Mouse (Mus musculus) MEL (cell line): ENCODE results near the gene Gm29797. TPM values are rescaled to one million over a fixed set of nuclear protein-coding genes. Genes with fewer than 3 reads are reported as not detected.

Source experiments
- DNase-seq: peaks from one replicate; pipeline ENCODE4 v3.0.0; 2011; ENCODE audit warnings: low read depth, low spot score
- H3K27ac ChIP-seq: 2 replicates; pipeline ENCODE4 v1.5.1; 2012; ENCODE audit warnings: low read depth, mild to moderate bottlenecking, control low read depth, low read length, moderate library complexity; ENCODE audit not compliant: control insufficient read depth
- H3K27me3 ChIP-seq, 2 experiments: fragments of 150-350 bp in 1 of 2; sonication (generic) in 1 of 2; 2 replicates each; pipeline ENCODE4 v1.6.1; 2012; ENCODE audit warnings: low read length in 2 of 2, mild to moderate bottlenecking in 2 of 2, improper control_type of control experiment in 1 of 2, moderate library complexity in 1 of 2; ENCODE audit not compliant: insufficient read depth in 2 of 2, control insufficient read depth in 1 of 2
- H3K36me3 ChIP-seq, 2 experiments: 2 replicates each; pipeline ENCODE4 v1.6.1; 2012 to 2014; ENCODE audit warnings: low read length in 2 of 2, improper control_type of control experiment in 1 of 2, inconsistent platforms in 1 of 2, mild to moderate bottlenecking in 1 of 2; ENCODE audit not compliant: insufficient read depth in 2 of 2, control insufficient read depth in 1 of 2
- H3K4me1 ChIP-seq, 2 experiments: fragments of 150-350 bp in 1 of 2; sonication (generic) in 1 of 2; 2 replicates each; pipeline ENCODE4 v1.6.1; 2012; ENCODE audit warnings: low read length in 2 of 2, improper control_type of control experiment in 1 of 2, mild to moderate bottlenecking in 1 of 2; ENCODE audit not compliant: insufficient read depth in 2 of 2, control insufficient read depth in 1 of 2
- H3K4me3 ChIP-seq, 2 experiments: fragments of 150-350 bp in 1 of 2; sonication (generic) in 1 of 2; 2 replicates each; pipeline ENCODE4 v1.5.1; 2012; ENCODE audit warnings: low read depth in 2 of 2, low read length in 2 of 2, mild to moderate bottlenecking in 2 of 2, moderate library complexity in 2 of 2, control low read depth in 1 of 2, improper control_type of control experiment in 1 of 2; ENCODE audit not compliant: control insufficient read depth in 1 of 2, insufficient read depth in 1 of 2
- H3K79me2 ChIP-seq: 2 replicates; pipeline ENCODE4 v1.6.1; 2012; ENCODE audit warnings: mild to moderate bottlenecking, low read length, moderate library complexity; ENCODE audit not compliant: control insufficient read depth, poor library complexity, insufficient read depth
- H3K9ac ChIP-seq: 2 replicates; pipeline ENCODE4 v1.6.1; 2012; ENCODE audit warnings: low read depth, mild to moderate bottlenecking, control low read depth, low read length, moderate library complexity; ENCODE audit not compliant: control insufficient read depth, poor library complexity, severe bottlenecking
- H3K9me3 ChIP-seq: fragments of 150-350 bp; sonication (generic); replicated peaks from 2 replicates; pipeline ENCODE4 v1.6.1; 2012; ENCODE audit warnings: mild to moderate bottlenecking, low read length, improper control_type of control experiment, moderate library complexity; ENCODE audit not compliant: insufficient read depth
- BHLHE40 ChIP-seq: IDR thresholded peaks from 2 replicates; pipeline ENCODE4 v1.6.1; 2012; ENCODE audit warnings: low read depth, mild to moderate bottlenecking, inconsistent platforms, low read length, improper control_type of control experiment, borderline replicate concordance
- CHD1 ChIP-seq: IDR thresholded peaks from 2 replicates; pipeline ENCODE4 v1.6.1; 2012; ENCODE audit warnings: low read depth, mild to moderate bottlenecking, inconsistent platforms, low read length, improper control_type of control experiment
- CHD2 ChIP-seq: IDR thresholded peaks from 2 replicates; pipeline ENCODE4 v1.6.1; 2011; ENCODE audit warnings: low read length, improper control_type of control experiment
- CTCF ChIP-seq, 3 experiments: IDR thresholded peaks in 2 of 3; conservative IDR thresholded peaks in 1 of 3; 2 replicates each; pipeline ENCODE4 v1.5.1; 2011 to 2012; ENCODE audit warnings: low read length in 3 of 3, low read depth in 2 of 3, mild to moderate bottlenecking in 2 of 3, improper control_type of control experiment in 1 of 3, inconsistent platforms in 1 of 3, mixed read lengths in 1 of 3, moderate library complexity in 1 of 3; ENCODE audit not compliant: control insufficient read depth in 1 of 3, insufficient read depth in 1 of 3, poor library complexity in 1 of 3, severe bottlenecking in 1 of 3
- E2F4 ChIP-seq: IDR thresholded peaks from 2 replicates; pipeline ENCODE4 v1.6.1; 2011; ENCODE audit warnings: low read depth, low read length, improper control_type of control experiment, borderline replicate concordance
- ELF1 ChIP-seq: IDR thresholded peaks from 2 replicates; pipeline ENCODE4 v1.6.1; 2014; ENCODE audit warnings: low read depth, mild to moderate bottlenecking, inconsistent platforms, low read length, improper control_type of control experiment, moderate library complexity
- EP300 ChIP-seq, 2 experiments: IDR thresholded peaks; 2 replicates each; pipeline ENCODE4 v1.6.1; 2011; ENCODE audit warnings: improper control_type of control experiment in 2 of 2, low read length in 2 of 2, low read depth in 1 of 2, mild to moderate bottlenecking in 1 of 2
- ETS1 ChIP-seq: IDR thresholded peaks from 2 replicates; pipeline ENCODE4 v1.6.1; 2012; ENCODE audit warnings: low read depth, mild to moderate bottlenecking, inconsistent platforms, low read length, improper control_type of control experiment, moderate library complexity
- GABPA ChIP-seq: IDR thresholded peaks from 2 replicates; pipeline ENCODE4 v1.6.1; 2012; ENCODE audit warnings: low read depth, mild to moderate bottlenecking, inconsistent platforms, low read length, improper control_type of control experiment, moderate library complexity
- GATA1 ChIP-seq: IDR thresholded peaks from 2 replicates; pipeline ENCODE4 v1.6.1; 2011; ENCODE audit warnings: low read depth, low read length, improper control_type of control experiment
- HCFC1 ChIP-seq: IDR thresholded peaks from 2 replicates; pipeline ENCODE4 v1.6.1; 2012; ENCODE audit warnings: low read depth, mild to moderate bottlenecking, inconsistent platforms, low read length, improper control_type of control experiment, moderate library complexity
- JUND ChIP-seq: IDR thresholded peaks from 2 replicates; pipeline ENCODE4 v1.6.1; 2011; ENCODE audit warnings: low read depth, mild to moderate bottlenecking, improper control_type of control experiment, low read length
- KAT2A ChIP-seq: conservative IDR thresholded peaks from 2 replicates; pipeline ENCODE4 v1.6.1; 2012; ENCODE audit warnings: low read depth, low read length, improper control_type of control experiment, inconsistent platforms
- MAFK ChIP-seq: IDR thresholded peaks from 2 replicates; pipeline ENCODE4 v1.6.1; 2011; ENCODE audit warnings: low read depth, mild to moderate bottlenecking, low read length, improper control_type of control experiment, borderline replicate concordance
- MAX ChIP-seq: IDR thresholded peaks from 2 replicates; pipeline ENCODE4 v1.6.1; 2011; ENCODE audit warnings: low read length, improper control_type of control experiment
- MAZ ChIP-seq: IDR thresholded peaks from 2 replicates; pipeline ENCODE4 v1.6.1; 2012; ENCODE audit warnings: low read depth, mild to moderate bottlenecking, inconsistent platforms, low read length, improper control_type of control experiment
- MEF2A ChIP-seq: IDR thresholded peaks from 2 replicates; pipeline ENCODE4 v1.6.1; 2014; ENCODE audit warnings: low read depth, mild to moderate bottlenecking, inconsistent platforms, low read length, improper control_type of control experiment; ENCODE audit not compliant: poor library complexity, insufficient replicate concordance, severe bottlenecking; ENCODE audit errors: extremely low read depth
- MXI1 ChIP-seq: IDR thresholded peaks from 2 replicates; pipeline ENCODE4 v1.6.1; 2011; ENCODE audit warnings: mild to moderate bottlenecking, low read depth, low read length, improper control_type of control experiment
- MYB ChIP-seq: IDR thresholded peaks from 2 replicates; pipeline ENCODE4 v1.6.1; 2011; ENCODE audit warnings: mild to moderate bottlenecking, low read depth, low read length, improper control_type of control experiment
- MYC ChIP-seq: IDR thresholded peaks from 2 replicates; pipeline ENCODE4 v1.6.1; 2011; ENCODE audit warnings: low read depth, mild to moderate bottlenecking, low read length, improper control_type of control experiment, moderate library complexity
- NELFE ChIP-seq: IDR thresholded peaks from 2 replicates; pipeline ENCODE4 v1.6.1; 2011; ENCODE audit warnings: low read depth, low read length, improper control_type of control experiment
- NRF1 ChIP-seq: IDR thresholded peaks from 2 replicates; pipeline ENCODE4 v1.6.1; 2014; ENCODE audit warnings: low read depth, mild to moderate bottlenecking, inconsistent platforms, low read length, improper control_type of control experiment, moderate library complexity; ENCODE audit not compliant: poor library complexity, insufficient read depth, severe bottlenecking
- POLR2A ChIP-seq, 2 experiments: IDR thresholded peaks; 2 replicates each; pipeline ENCODE4 v1.6.1; 2011 to 2012; ENCODE audit warnings: low read length in 2 of 2, mild to moderate bottlenecking in 2 of 2, control low read depth in 1 of 2, improper control_type of control experiment in 1 of 2, low read depth in 1 of 2, moderate library complexity in 1 of 2; ENCODE audit not compliant: control insufficient read depth in 1 of 2, insufficient read depth in 1 of 2, poor library complexity in 1 of 2
- POLR2AphosphoS2 ChIP-seq: IDR thresholded peaks from 2 replicates; pipeline ENCODE4 v1.6.1; 2011; ENCODE audit warnings: low read length, improper control_type of control experiment
- POLR2AphosphoS5 ChIP-seq: IDR thresholded peaks from 2 replicates; pipeline ENCODE4 v1.6.1; 2012; ENCODE audit warnings: low read depth, borderline replicate concordance, mild to moderate bottlenecking, inconsistent platforms, low read length, moderate library complexity, mixed read lengths
- RAD21 ChIP-seq: IDR thresholded peaks from 2 replicates; pipeline ENCODE4 v1.6.1; 2011; ENCODE audit warnings: mild to moderate bottlenecking, low read depth, low read length, improper control_type of control experiment
- RCOR1 ChIP-seq: IDR thresholded peaks from 2 replicates; pipeline ENCODE4 v1.6.1; 2012; ENCODE audit warnings: low read depth, mild to moderate bottlenecking, inconsistent platforms, low read length, improper control_type of control experiment
- SIN3A ChIP-seq: IDR thresholded peaks from 2 replicates; pipeline ENCODE4 v1.6.1; 2012; ENCODE audit warnings: low read length, improper control_type of control experiment, inconsistent platforms
- SMC3 ChIP-seq: IDR thresholded peaks from 2 replicates; pipeline ENCODE4 v1.6.1; 2011; ENCODE audit warnings: low read depth, low read length, improper control_type of control experiment
- TAL1 ChIP-seq: IDR thresholded peaks from 2 replicates; pipeline ENCODE4 v1.6.1; 2012; ENCODE audit warnings: mild to moderate bottlenecking, inconsistent platforms, low read length, moderate library complexity, mixed read lengths
- TBP ChIP-seq: IDR thresholded peaks from 2 replicates; pipeline ENCODE4 v1.8.0; 2011; ENCODE audit warnings: low read depth, low read length, improper control_type of control experiment
- UBTF ChIP-seq: IDR thresholded peaks from 2 replicates; pipeline ENCODE4 v1.6.1; 2012; ENCODE audit warnings: low read depth, mild to moderate bottlenecking, inconsistent platforms, low read length, improper control_type of control experiment, moderate library complexity, borderline replicate concordance; ENCODE audit not compliant: insufficient read depth
- USF1 ChIP-seq: IDR thresholded peaks from 2 replicates; pipeline ENCODE4 v1.6.1; 2014; ENCODE audit warnings: low read depth, mild to moderate bottlenecking, inconsistent platforms, low read length, improper control_type of control experiment, moderate library complexity
- USF2 ChIP-seq, 2 experiments: IDR thresholded peaks; 2 replicates each; pipeline ENCODE4 v1.6.1; 2011 to 2012; ENCODE audit warnings: improper control_type of control experiment in 2 of 2, low read length in 2 of 2, borderline replicate concordance in 1 of 2, inconsistent platforms in 1 of 2, low read depth in 1 of 2, mild to moderate bottlenecking in 1 of 2; ENCODE audit not compliant: insufficient read depth in 1 of 2
- ZC3H11A ChIP-seq: IDR thresholded peaks from 2 replicates; pipeline ENCODE4 v1.6.1; 2012; ENCODE audit warnings: low read depth, mild to moderate bottlenecking, inconsistent platforms, low read length, improper control_type of control experiment
- ZKSCAN1 ChIP-seq: IDR thresholded peaks from 2 replicates; pipeline ENCODE4 v1.6.1; 2012; ENCODE audit warnings: low read depth, mild to moderate bottlenecking, inconsistent platforms, low read length, improper control_type of control experiment, moderate library complexity
- ZMIZ1 ChIP-seq: IDR thresholded peaks from 2 replicates; pipeline ENCODE4 v1.6.1; 2012; ENCODE audit warnings: low read depth, mild to moderate bottlenecking, inconsistent platforms, low read length, improper control_type of control experiment, moderate library complexity
- polyA plus RNA-seq, 2 experiments: library from polyadenylated mRNA; stranded (reverse) in 1 of 2; unstranded in 1 of 2; fragments of >175 nt in 1 of 2; fragments of >200 nt in 1 of 2; gene quantifications; 2 replicates each; pipeline versions ENCODE4 v1.2.1 to v1.2.4; 2012; ENCODE audit warnings: low replicate concordance in 2 of 2, low read depth in 1 of 2; ENCODE audit not compliant: insufficient read length in 2 of 2, insufficient read depth in 1 of 2, missing spikeins in 1 of 2
- total RNA-seq: library from RNA; depleted of rRNA; stranded (reverse); fragments of 300-350 nt; gene quantifications from 2 replicates; pipeline ENCODE4 v1.2.3, GENCODE M21; 2012

The Gm29797 gene
- total and polyA plus RNA-seq, 3 experiments: not detected

GRCm38 (mm10) chr2:181684713-181685112 is 27.9 kb downstream of the Gm29797 start:
- Histone ChIP-seq H3K4me1 (peaks cover 6 to 22% of the 10 kb centered on the region in 2 experiments), H3K9ac (no peak overlapping the region), H3K9me3 (no peaks in the 10 kb centered on the region), H3K36me3 (peaks cover 0 to 20% of the 10 kb centered on the region in 2 experiments; a peak in 2 of 4 replicates), H3K4me3 (no peak overlapping the region), H3K27ac (peak overlapping the region; percentile 60), H3K79me2 (peaks cover 6% of the 10 kb centered on the region; the same call in 1 of the 2 replicates), H3K27me3 (no peaks in the 10 kb centered on the region)
- DNase-seq: peak; percentile 93
- TF ChIP-seq MAZ (0 out of 2 replicates have a peak, but pooled peaks have one; percentile 6), E2F4 (no peak), BHLHE40 (peak; percentile 83), MXI1 (peak; percentile 61), POLR2AphosphoS5 (no peak), SIN3A (peak; percentile 84), USF1 (no peak), TBP (0 out of 2 replicates have a peak, but pooled peaks have one; percentile 22), MAX (no peak), RCOR1 (peak; percentile 60; the same call in 1 of the 2 replicates), HCFC1 (peak; percentile 53; the same call in 1 of the 2 replicates), NELFE (no peak), POLR2A (IDR thresholded peaks at IDR 0.05; ENCODE audit: control insufficient read depth in 1 of 2, insufficient read depth in 1 of 2, low read depth in 1 of 2, low read length in 2 of 2, poor library complexity in 1 of 2) (0 out of 4 replicates have a peak, but pooled peaks of 1 of the 2 experiments have one; percentile 21), GABPA (no peak), ELF1 (peak; percentile 56; the same call in 1 of the 2 replicates), MAFK (no peak), ZC3H11A (no peak), USF2 (IDR thresholded peaks at IDR 0.05; ENCODE audit: borderline replicate concordance in 1 of 2, insufficient read depth in 1 of 2, low read depth in 1 of 2, low read length in 2 of 2) (no peak), TAL1 (peak; percentile 72), KAT2A (no peak), CHD1 (no peak), CHD2 (no peak), ETS1 (peak; percentile 87), ZMIZ1 (no peak), RAD21 (no peak), UBTF (no peak), MYB (no peak), NRF1 (no peak), ZKSCAN1 (no peak), EP300 (IDR thresholded peaks at IDR 0.05; ENCODE audit: low read depth in 1 of 2, low read length in 2 of 2) (peak; percentile 78), JUND (no peak), CTCF (IDR thresholded peaks at IDR 0.05 in 2 of 3, conservative IDR thresholded peaks at IDR 0.05 in 1 of 3; ENCODE audit: control insufficient read depth in 1 of 3, insufficient read depth in 1 of 3, low read depth in 2 of 3, low read length in 3 of 3, poor library complexity in 1 of 3, severe bottlenecking in 1 of 3) (no peak), SMC3 (no peak), POLR2AphosphoS2 (peak; percentile 73; the same call in 1 of the 2 replicates), GATA1 (peak; percentile 95), MEF2A (no peak), MYC (0 out of 2 replicates have a peak, but pooled peaks have one; percentile 24)
